Mouse (Mus musculus) midbrain, embryonic 14.5 days (tissue): Measurements from ENCODE around the gene Porcn. TPM values are rescaled to one million over a fixed set of nuclear protein-coding genes. Genes with fewer than 3 reads are reported as not detected.

Experiments used
- ATAC-seq: fragments of 200-750 bp; cut with Nextera tagmentation; 2 replicates; pipeline ENCODE4 v1.8.0; 2017; ENCODE audit warnings: moderate number of reproducible peaks, moderate library complexity; ENCODE audit not compliant: low FRiP score, low TSS enrichment
- DNase-seq: peaks from one replicate; pipeline ENCODE4 v3.0.0-alpha.2; 2015
- H3K27ac ChIP-seq: fragments of 300-500 bp; sonication (generic); replicated peaks from 2 replicates; pipeline ENCODE4 v1.5.1; 2014; ENCODE audit warnings: mild to moderate bottlenecking, low read depth, low read length, moderate library complexity
- H3K27me3 ChIP-seq: fragments of 300-500 bp; sonication (generic); 2 replicates; pipeline ENCODE4 v1.6.1; 2014; ENCODE audit warnings: low read length, control low read depth, mixed read lengths; ENCODE audit not compliant: control insufficient read depth, insufficient read depth
- H3K36me3 ChIP-seq: fragments of 300-500 bp; sonication (generic); 2 replicates; pipeline ENCODE4 v1.6.1; 2014; ENCODE audit warnings: low read length, control low read depth; ENCODE audit not compliant: control insufficient read depth, insufficient read depth
- H3K4me1 ChIP-seq: fragments of 300-500 bp; sonication (generic); 2 replicates; pipeline ENCODE4 v1.6.1; 2014; ENCODE audit warnings: mild to moderate bottlenecking, antibody characterized with exemption, low read length, control low read depth; ENCODE audit not compliant: control insufficient read depth, insufficient read depth
- H3K4me2 ChIP-seq: fragments of 300-500 bp; sonication (generic); 2 replicates; pipeline ENCODE4 v1.6.1; 2014; ENCODE audit warnings: mild to moderate bottlenecking, low read length, moderate library complexity
- H3K4me3 ChIP-seq: fragments of 300-500 bp; sonication (generic); replicated peaks from 2 replicates; pipeline ENCODE4 v1.5.1; 2014; ENCODE audit warnings: low read depth, low read length
- H3K9ac ChIP-seq: fragments of 300-500 bp; sonication (generic); replicated peaks from 2 replicates; pipeline ENCODE4 v1.6.1; 2014; ENCODE audit warnings: mild to moderate bottlenecking, low read length, moderate library complexity
- H3K9me3 ChIP-seq: fragments of 300-500 bp; sonication (generic); 2 replicates; pipeline ENCODE4 v1.6.1; 2016; ENCODE audit warnings: low read length, control low read depth, mixed read lengths; ENCODE audit not compliant: control insufficient read depth
- WGBS: fragments of 180-500 bp; shearing (Covaris S2); extraction: QIAGEN DNeasy Blood & Tissue Kit; methylation state at CpG from one replicate; pipeline ENCODE4 v1.1.7; 2014; 5-methylcytosine and 5-hydroxymethylcytosine counted together
- polyA plus RNA-seq: library from polyadenylated mRNA; unstranded; fragments of >200 nt; fragmentation: Nextera tagmentation; extraction: Ambion mirVana; gene quantifications from 2 replicates; pipeline ENCODE4 v1.2.1, GENCODE M21; 2014

Porcn gene
- 45.5 and 50.4 TPM in 2 replicates for polyA plus RNA-seq

- no peaks in the 10 kb centered on the region for H3K9me3 ChIP-seq
- peak within 1 kb of the TSS; percentile 58 for H3K4me2 ChIP-seq
- DNase-seq: peak; percentile 90
- no peaks in the 10 kb centered on the region for H3K27me3 ChIP-seq
- 13% methylated on average over 45 of the region's 46 CpGs for WGBS
- peak; percentile 97 for ATAC-seq
- H3K4me1 ChIP-seq: peaks cover 2% of the 10 kb centered on the region; the same call in 1 of the 2 replicates
- 0 out of 2 replicates have a peak, but pooled peaks cover 3% of the 10 kb centered on the region for H3K36me3 ChIP-seq
- peak within 1 kb of the TSS; percentile 59 for H3K9ac ChIP-seq
- H3K4me3 ChIP-seq: peak within 1 kb of the TSS; percentile 52
- H3K27ac ChIP-seq: peak within 1 kb of the TSS; percentile 66
These were observed at the start of gene Porcn for GRCm38 (mm10) chrX:8206015-8206693. TSS of gene Porcn (minus strand) at chrX:8206525.

DNA sequence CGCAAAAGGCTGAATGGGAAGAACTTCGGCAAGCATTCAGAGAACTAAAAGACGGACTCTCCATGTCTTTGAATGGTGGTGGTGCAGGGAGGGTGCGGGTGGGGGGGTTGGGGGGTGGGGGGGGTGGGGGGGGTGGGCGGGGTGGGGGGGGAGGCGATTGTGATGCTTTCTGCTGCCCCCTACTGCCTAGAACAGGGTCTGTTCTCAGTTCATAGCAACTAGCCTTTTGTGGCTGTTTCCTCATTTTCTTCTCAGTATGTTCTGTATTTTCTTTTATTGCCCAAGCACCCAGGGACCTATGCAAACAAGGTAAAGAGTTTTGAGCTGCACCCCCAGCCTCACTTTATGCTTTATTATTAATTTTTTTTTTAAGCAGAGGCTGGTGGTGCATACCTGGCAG, 49.5 kb upstream of the Porcn start:
- H3K9me3 ChIP-seq: no peaks in the 10 kb centered on the region
- no peak overlapping the region for H3K9ac ChIP-seq
- H3K4me3 ChIP-seq: no peak overlapping the region
- DNase-seq: no peak
- no peaks in the 10 kb centered on the region for H3K27me3 ChIP-seq
- 0 out of 2 replicates have a peak, but pooled peaks cover 5% of the 10 kb centered on the region for H3K4me1 ChIP-seq
- H3K27ac ChIP-seq: no peak overlapping the region
- WGBS: 25% methylated on average over 6 of the region's 6 CpGs
- no peak for ATAC-seq
- H3K4me2 ChIP-seq: no peak overlapping the region
- H3K36me3 ChIP-seq: no peaks in the 10 kb centered on the region

GRCm38 (mm10) chrX:8253711-8254110, 47.4 kb upstream of the Porcn start:
- H3K36me3 ChIP-seq: no peaks in the 10 kb centered on the region
- no peak for DNase-seq
- ATAC-seq: no peak

DNA sequence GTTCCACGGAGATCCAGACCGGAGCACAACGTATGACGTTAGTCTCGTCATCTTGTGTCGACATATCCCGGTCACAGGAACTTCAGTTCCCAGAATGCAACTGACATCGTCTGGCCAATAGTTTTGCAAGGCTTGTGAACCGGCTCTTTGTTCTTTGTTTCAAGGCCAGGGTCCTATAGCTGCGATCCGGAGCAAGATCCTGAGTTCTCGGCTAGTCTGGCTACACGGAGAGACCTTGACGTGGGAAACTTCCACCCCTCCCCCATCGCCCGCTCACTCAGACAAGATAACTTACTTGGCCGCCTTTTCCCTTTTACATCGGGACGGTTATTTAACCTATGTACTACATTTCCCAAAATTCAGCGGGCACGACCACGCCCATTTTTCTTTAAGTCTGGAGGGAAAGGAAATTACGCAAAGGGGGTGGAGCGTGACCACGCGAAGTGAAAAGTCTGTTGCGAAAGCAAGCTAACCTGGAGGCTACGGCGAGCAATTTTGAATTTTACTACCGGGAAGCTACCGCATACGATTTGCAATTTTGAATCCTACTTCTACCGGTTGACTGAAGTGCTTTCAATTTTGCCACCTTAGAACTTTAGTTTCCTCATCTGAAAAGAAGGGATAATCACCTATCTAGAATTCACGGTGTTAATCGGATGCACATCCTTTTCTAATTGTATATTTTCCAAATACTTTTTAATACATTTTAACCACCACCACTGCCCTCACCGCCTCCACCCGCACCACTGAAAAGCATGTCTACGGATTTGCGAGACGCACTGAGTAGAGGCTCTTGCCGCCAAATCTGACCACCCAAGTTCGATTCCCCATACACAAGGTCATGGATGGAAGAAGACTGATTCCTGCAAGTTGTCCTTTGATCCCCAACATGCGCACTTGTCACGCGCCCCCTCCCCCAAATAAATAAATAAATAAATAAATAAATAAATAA, 46.3 kb upstream of the Porcn start, which contains the start of gene Ftsj1:
TSS of gene Ftsj1 (minus strand) at position 73 of the 952 bp plus-strand sequence.
- peak within 1 kb of the TSS; percentile 78 for H3K27ac ChIP-seq
- DNase-seq: peak; percentile 91
- no peaks in the 10 kb centered on the region for H3K27me3 ChIP-seq
- H3K9ac ChIP-seq: peak within 1 kb of the TSS; percentile 65
- 0 out of 2 replicates have a peak, but pooled peaks cover 5% of the 10 kb centered on the region for H3K4me1 ChIP-seq
- peak within 1 kb of the TSS; percentile 56 for H3K4me2 ChIP-seq
- no peaks in the 10 kb centered on the region for H3K9me3 ChIP-seq
- peak within 1 kb of the TSS; percentile 52 for H3K4me3 ChIP-seq
- WGBS: 16% methylated on average over 45 of the region's 45 CpGs
- ATAC-seq: peak; percentile 92
- no peaks in the 10 kb centered on the region for H3K36me3 ChIP-seq

More at GRCm38 (mm10) chrX:8253711-8254110, 47.4 kb upstream of the Porcn start:
- Histone ChIP-seq H3K4me1 (0 out of 2 replicates have a peak, but pooled peaks cover 5% of the 10 kb centered on the region), H3K27ac (no peak overlapping the region), H3K27me3 (no peaks in the 10 kb centered on the region), H3K9ac (no peak overlapping the region), H3K9me3 (no peaks in the 10 kb centered on the region), H3K4me3 (no peak overlapping the region), H3K4me2 (no peak overlapping the region)
- WGBS: 81% methylated on average over 2 of the region's 2 CpGs

GRCm38 (mm10) chrX:8251789-8252333, 45.5 kb upstream of the Porcn start:
- H3K27me3 ChIP-seq: no peaks in the 10 kb centered on the region
- H3K4me1 ChIP-seq: 0 out of 2 replicates have a peak, but pooled peaks cover 5% of the 10 kb centered on the region
- no peaks in the 10 kb centered on the region for H3K36me3 ChIP-seq
- no peak for DNase-seq
- peak overlapping the region; percentile 56 for H3K4me2 ChIP-seq
- H3K4me3 ChIP-seq: peak overlapping the region; percentile 52
- no peak for ATAC-seq
- H3K27ac ChIP-seq: peak overlapping the region; percentile 26; the same call in 1 of the 2 replicates
- no peaks in the 10 kb centered on the region for H3K9me3 ChIP-seq
- H3K9ac ChIP-seq: peak overlapping the region; percentile 65
- WGBS: 23% methylated on average over 18 of the region's 18 CpGs

DNA sequence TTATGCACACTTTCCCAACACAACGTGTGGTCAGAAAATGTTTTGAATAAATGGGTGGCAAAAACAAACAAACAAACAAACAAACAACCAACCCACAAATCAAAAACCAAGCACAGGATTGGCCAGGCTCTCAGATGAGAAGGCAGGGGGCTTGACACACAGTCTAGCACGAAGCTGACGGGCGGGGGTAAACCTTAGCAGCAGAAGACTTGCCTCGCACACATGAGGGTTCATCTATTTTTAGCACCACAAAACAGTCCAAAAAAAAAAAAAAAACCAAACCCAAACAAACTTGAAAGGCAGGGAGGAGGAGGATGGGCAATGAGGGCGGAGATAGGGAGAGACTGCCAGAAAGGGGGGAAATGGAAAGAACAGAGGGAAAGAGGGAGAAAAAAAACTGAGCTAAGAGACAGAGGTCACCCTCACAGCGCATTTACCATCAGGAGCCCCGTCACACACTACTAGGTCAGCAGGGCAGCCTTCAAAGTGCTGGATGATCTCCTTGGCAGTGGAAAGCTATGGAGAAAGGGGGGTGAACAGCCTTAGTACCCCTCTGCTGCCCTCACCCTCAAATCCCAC, 42.3 kb upstream of the Porcn start:
- H3K4me3 ChIP-seq: no peak overlapping the region
- H3K4me2 ChIP-seq: no peak overlapping the region
- H3K27ac ChIP-seq: no peak overlapping the region
- peaks cover 10% of the 10 kb centered on the region; the same call in 1 of the 2 replicates for H3K36me3 ChIP-seq
- no peaks in the 10 kb centered on the region for H3K9me3 ChIP-seq
- DNase-seq (no peak), ATAC-seq (no peak)
- 88% methylated on average over 8 of the region's 8 CpGs for WGBS
- H3K27me3 ChIP-seq: no peaks in the 10 kb centered on the region
- no peak overlapping the region for H3K9ac ChIP-seq
- 0 out of 2 replicates have a peak, but pooled peaks cover 5% of the 10 kb centered on the region for H3K4me1 ChIP-seq

DNA sequence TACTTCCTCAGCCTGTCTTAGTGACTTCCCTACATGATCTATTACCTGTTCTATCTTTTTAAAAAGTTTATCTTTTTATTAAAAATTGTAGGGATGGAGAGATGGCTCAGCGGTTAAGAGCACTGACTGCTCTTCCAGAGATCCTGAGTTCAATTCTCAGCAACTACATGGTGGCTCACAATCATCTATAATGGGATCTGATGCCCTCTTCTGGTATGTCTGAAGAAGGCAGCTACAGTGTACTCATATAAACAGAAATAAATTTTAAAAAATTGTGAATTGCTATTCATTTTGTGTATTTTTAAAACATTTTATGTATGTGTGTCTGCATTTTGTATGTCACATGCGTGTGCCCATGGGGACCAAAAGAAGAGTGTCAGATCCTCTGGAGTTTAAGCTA, 41.4 kb upstream of the Porcn start:
- H3K9ac ChIP-seq: no peak overlapping the region
- H3K4me3 ChIP-seq: no peak overlapping the region
- no peak overlapping the region for H3K4me2 ChIP-seq
- no peaks in the 10 kb centered on the region for H3K9me3 ChIP-seq
- H3K4me1 ChIP-seq: 0 out of 2 replicates have a peak, but pooled peaks cover 5% of the 10 kb centered on the region
- no peak for ATAC-seq
- H3K27ac ChIP-seq: no peak overlapping the region
- no peaks in the 10 kb centered on the region for H3K27me3 ChIP-seq
- DNase-seq: no peak
- peaks cover 10% of the 10 kb centered on the region; the same call in 1 of the 2 replicates for H3K36me3 ChIP-seq
- WGBS: 85% methylated on average over 2 of the region's 2 CpGs

DNA sequence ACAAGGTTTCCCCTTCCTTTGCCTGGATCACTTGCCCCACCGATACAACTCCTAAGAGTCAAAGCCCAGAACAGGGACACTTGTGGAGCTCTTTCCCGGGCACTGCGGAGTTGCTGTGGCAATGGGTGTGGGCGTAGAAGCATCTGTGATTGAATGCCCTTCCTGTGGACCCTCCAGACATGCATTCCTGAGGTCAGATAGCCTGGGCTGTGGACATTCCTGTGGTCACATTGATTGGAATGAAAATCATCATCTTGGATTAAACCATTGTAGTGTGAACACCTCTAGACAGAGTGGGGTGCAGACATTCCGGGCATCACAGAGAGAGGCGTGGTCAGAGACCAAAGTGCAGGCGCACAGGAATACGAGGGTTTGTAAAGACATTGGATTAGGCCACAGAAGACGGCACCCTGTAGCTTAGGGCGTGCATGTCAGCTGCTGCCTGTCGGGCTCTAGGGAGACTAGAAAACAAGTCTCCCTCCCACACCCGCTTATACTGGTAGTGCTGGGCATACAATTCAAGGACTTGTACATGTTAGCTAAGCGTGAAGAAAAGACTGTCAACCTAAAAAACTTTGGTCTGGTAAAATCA, 32.6 kb upstream of the Porcn start:
- no peaks in the 10 kb centered on the region for H3K27me3 ChIP-seq
- 72% methylated on average over 13 of the region's 13 CpGs for WGBS
- no peak for DNase-seq
- no peaks in the 10 kb centered on the region for H3K9me3 ChIP-seq
- H3K27ac ChIP-seq: no peak overlapping the region
- no peak overlapping the region for H3K9ac ChIP-seq
- H3K4me2 ChIP-seq: no peak overlapping the region
- 0 out of 2 replicates have a peak, but pooled peaks cover 3% of the 10 kb centered on the region for H3K36me3 ChIP-seq
- no peaks in the 10 kb centered on the region for H3K4me1 ChIP-seq
- no peak for ATAC-seq
- no peak overlapping the region for H3K4me3 ChIP-seq
